13 mouse cellular contexts compared by ENCODE assay signal in the genomic region with DNA sequence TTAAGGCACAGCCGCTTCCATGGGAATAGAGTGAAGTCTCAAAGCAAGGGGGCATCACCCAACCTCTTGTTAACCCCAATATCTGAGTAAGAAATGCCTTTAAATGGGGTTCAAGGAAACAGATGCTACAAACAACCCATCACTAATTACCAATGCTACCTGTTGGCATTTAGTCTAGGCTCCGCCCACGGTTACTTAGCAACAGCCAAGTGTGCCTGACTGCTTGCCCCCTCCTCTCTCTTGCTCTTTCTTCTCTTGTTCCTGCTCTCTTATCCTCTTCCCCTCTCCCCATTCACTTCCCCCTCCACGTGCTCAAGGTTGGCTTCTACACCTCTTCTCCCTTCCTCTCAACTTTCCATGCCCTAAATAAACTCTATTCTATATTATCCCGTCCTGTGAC. TPM values are rescaled to one million over a fixed set of nuclear protein-coding genes. Genes with fewer than 3 reads are reported as not detected.
A peak's percentile ranks its signal among the peaks of the same experiment; 100 is the strongest.
DNase-seq lines count a peak whose midpoint lies in the region; ATAC-seq lines count a peak whose summit lies in the region.
"Had no signal": no experiment of that assay in that cellular context is flagged by ENCODE, and none has a peak within 500 bp of the region (broad histone marks: within the 10 kb centered on the region; RNA-seq: fewer than 3 reads in every experiment).

No protein-coding gene starts in this region.

- H3K27ac ChIP-seq in forebrain, embryonic 14.5 days (ENCODE audit: low read depth, low read length): no peak overlapping the region
- H3K27ac ChIP-seq in forebrain, embryonic 10.5 days: no peak overlapping the region
- H3K27ac ChIP-seq in hindbrain, embryonic 15.5 days (replicated peaks): no peak overlapping the region
- H3K27ac ChIP-seq in hindbrain, embryonic 10.5 days: no peak overlapping the region
- H3K27ac ChIP-seq in hindbrain, embryonic 16.5 days (ENCODE audit: low read depth, low read length): no peak overlapping the region
- H3K27ac ChIP-seq in neural tube, embryonic 14.5 days (ENCODE audit: low read depth, low read length): no peak overlapping the region
- H3K27ac ChIP-seq in kidney, embryonic 14.5 days (ENCODE audit: low read depth, low read length): no peak overlapping the region
- H3K27ac ChIP-seq: embryonic facial prominence, embryonic 12.5 days; limb, embryonic 12.5 days had no signal

- 82% methylated on average over 5 of the region's 5 CpGs for WGBS in forebrain, embryonic 14.5 days
- whole genome bisulfite sequencing in forebrain, embryonic 10.5 days: 85% methylated on average over 5 of the region's 5 CpGs
- WGBS in hindbrain, embryonic 15.5 days: 78% methylated on average over 5 of the region's 5 CpGs
- WGBS in hindbrain, embryonic 10.5 days: 82% methylated on average over 5 of the region's 5 CpGs
- 89% methylated on average over 5 of the region's 5 CpGs for WGBS in hindbrain, embryonic 16.5 days
- WGBS in neural tube, embryonic 14.5 days: 89% methylated on average over 5 of the region's 5 CpGs
- WGBS in kidney, embryonic 14.5 days: 90% methylated on average over 5 of the region's 5 CpGs

- no peaks in the 10 kb centered on the region for H3K9me3 ChIP-seq in forebrain, embryonic 14.5 days (replicated peaks; ENCODE audit: control insufficient read depth, low read length)
- H3K9me3 ChIP-seq in forebrain, embryonic 10.5 days: peaks cover 13% of the 10 kb centered on the region
- H3K9me3 ChIP-seq in hindbrain, embryonic 15.5 days: no peaks in the 10 kb centered on the region
- H3K9me3 ChIP-seq in hindbrain, embryonic 10.5 days: peaks cover 9% of the 10 kb centered on the region; the same call in 1 of the 2 replicates
- H3K9me3 ChIP-seq in hindbrain, embryonic 16.5 days (ENCODE audit: control insufficient read depth, low read length): no peaks in the 10 kb centered on the region
- no peaks in the 10 kb centered on the region; the same call in 1 of the 2 replicates for H3K9me3 ChIP-seq in neural tube, embryonic 14.5 days (ENCODE audit: control insufficient read depth, low read length)
- peaks cover 3% of the 10 kb centered on the region for H3K9me3 ChIP-seq in kidney, embryonic 14.5 days (ENCODE audit: control insufficient read depth, low read length)
- H3K9me3 ChIP-seq: embryonic facial prominence, embryonic 12.5 days had no signal

- peak overlapping the region; percentile 83; the same call in 1 of the 2 replicates for H3K4me2 ChIP-seq in forebrain, embryonic 14.5 days (ENCODE audit: low read length)
- peak overlapping the region; percentile 86 for H3K4me2 ChIP-seq in hindbrain, embryonic 15.5 days
- peak overlapping the region; percentile 74 for H3K4me2 ChIP-seq in hindbrain, embryonic 16.5 days (ENCODE audit: low read length)
- peak overlapping the region; percentile 83 for H3K4me2 ChIP-seq in neural tube, embryonic 14.5 days (ENCODE audit: low read depth, low read length)
- no peak overlapping the region for H3K4me2 ChIP-seq in kidney, embryonic 14.5 days (replicated peaks; ENCODE audit: low read depth, low read length)
- H3K4me2 ChIP-seq: embryonic facial prominence, embryonic 12.5 days; limb, embryonic 12.5 days had no signal

- peaks cover 25% of the 10 kb centered on the region for H3K36me3 ChIP-seq in forebrain, embryonic 14.5 days (ENCODE audit: control insufficient read depth, insufficient read depth, low read length)
- peaks cover 64% of the 10 kb centered on the region for H3K36me3 ChIP-seq in forebrain, embryonic 10.5 days (replicated peaks)
- H3K36me3 ChIP-seq in hindbrain, embryonic 15.5 days: peaks cover 7% of the 10 kb centered on the region; the same call in 1 of the 2 replicates
- peaks cover 63% of the 10 kb centered on the region for H3K36me3 ChIP-seq in hindbrain, embryonic 10.5 days
- peaks cover 5% of the 10 kb centered on the region; the same call in 1 of the 2 replicates for H3K36me3 ChIP-seq in hindbrain, embryonic 16.5 days (ENCODE audit: control insufficient read depth, insufficient read depth, low read length)
- H3K36me3 ChIP-seq in neural tube, embryonic 14.5 days (ENCODE audit: control insufficient read depth, insufficient read depth, low read length): no peaks in the 10 kb centered on the region
- peaks cover 39% of the 10 kb centered on the region for H3K36me3 ChIP-seq in kidney, embryonic 14.5 days (ENCODE audit: control insufficient read depth, insufficient read depth, low read length)

- peaks cover 23% of the 10 kb centered on the region for H3K4me1 ChIP-seq in forebrain, embryonic 14.5 days (ENCODE audit: control insufficient read depth, insufficient read depth, low read length)
- H3K4me1 ChIP-seq in forebrain, embryonic 10.5 days: peaks cover 40% of the 10 kb centered on the region
- H3K4me1 ChIP-seq in hindbrain, embryonic 15.5 days (replicated peaks): peaks cover 39% of the 10 kb centered on the region
- peaks cover 38% of the 10 kb centered on the region for H3K4me1 ChIP-seq in hindbrain, embryonic 10.5 days (replicated peaks)
- peaks cover 14% of the 10 kb centered on the region for H3K4me1 ChIP-seq in hindbrain, embryonic 16.5 days (ENCODE audit: control insufficient read depth, insufficient read depth, low read depth, low read length)
- peaks cover 18% of the 10 kb centered on the region for H3K4me1 ChIP-seq in neural tube, embryonic 14.5 days (ENCODE audit: control insufficient read depth, insufficient read depth, low read length)
- peaks cover 4% of the 10 kb centered on the region; the same call in 1 of the 2 replicates for H3K4me1 ChIP-seq in kidney, embryonic 14.5 days (ENCODE audit: control insufficient read depth, insufficient read depth, low read length)

- ATAC-seq in forebrain, embryonic 14.5 days: no peak
- ATAC-seq in hindbrain, embryonic 15.5 days (ENCODE audit: low FRiP score, low read depth): no peak
- no peak for ATAC-seq in hindbrain, embryonic 16.5 days
- ATAC-seq in neural tube, embryonic 14.5 days (ENCODE audit: low read depth): no peak
- ATAC-seq in kidney, embryonic 14.5 days (ENCODE audit: low FRiP score, low TSS enrichment): no peak

- no peak overlapping the region for H3K4me3 ChIP-seq in forebrain, embryonic 14.5 days (ENCODE audit: low read depth, low read length)
- H3K4me3 ChIP-seq in forebrain, embryonic 10.5 days: no peak overlapping the region; the same call in 1 of the 2 replicates
- H3K4me3 ChIP-seq in hindbrain, embryonic 15.5 days: peak overlapping the region; percentile 14; the same call in 1 of the 2 replicates
- no peak overlapping the region for H3K4me3 ChIP-seq in hindbrain, embryonic 10.5 days
- H3K4me3 ChIP-seq in hindbrain, embryonic 16.5 days (ENCODE audit: low read length): no peak overlapping the region
- no peak overlapping the region for H3K4me3 ChIP-seq in neural tube, embryonic 14.5 days (ENCODE audit: low read depth, low read length)
- no peak overlapping the region for H3K4me3 ChIP-seq in kidney, embryonic 14.5 days (ENCODE audit: low read length)
- H3K4me3 ChIP-seq: embryonic facial prominence, embryonic 12.5 days; limb, embryonic 12.5 days had no signal

- no peak for DNase-seq in forebrain, embryonic 14.5 days (ENCODE audit: low spot score)
- DNase-seq in forebrain, embryonic 10.5 days (ENCODE audit: extremely low spot score, low spot score): no peak
- no peak for DNase-seq in hindbrain, embryonic 10.5 days (ENCODE audit: low spot score)
- DNase-seq in frontal cortex, postnatal 10 days (ENCODE audit: low spot score in 2 of 2): no peak
- DNase-seq: gastrocnemius, postnatal 25 days; kidney, adult 8-10 months; lung, postnatal 36 days had no signal

- no peak overlapping the region for H3K9ac ChIP-seq in forebrain, embryonic 14.5 days (ENCODE audit: low read length)
- no peak overlapping the region for H3K9ac ChIP-seq in hindbrain, embryonic 15.5 days
- H3K9ac ChIP-seq in hindbrain, embryonic 16.5 days (ENCODE audit: low read depth, low read length): no peak overlapping the region
- no peak overlapping the region for H3K9ac ChIP-seq in neural tube, embryonic 14.5 days (replicated peaks; ENCODE audit: low read depth, low read length)
- H3K9ac ChIP-seq in kidney, embryonic 14.5 days (ENCODE audit: low read depth, low read length): no peak overlapping the region
- H3K9ac ChIP-seq: embryonic facial prominence, embryonic 12.5 days; limb, embryonic 12.5 days had no signal

- H3K27me3 ChIP-seq in forebrain, embryonic 14.5 days (replicated peaks; ENCODE audit: control insufficient read depth, insufficient read depth, low read length): no peaks in the 10 kb centered on the region
- H3K27me3 ChIP-seq in forebrain, embryonic 10.5 days (ENCODE audit: poor library complexity, severe bottlenecking): no peaks in the 10 kb centered on the region
- H3K27me3 ChIP-seq in hindbrain, embryonic 15.5 days: no peaks in the 10 kb centered on the region
- H3K27me3 ChIP-seq in hindbrain, embryonic 10.5 days (ENCODE audit: insufficient read depth, poor library complexity, severe bottlenecking): no peaks in the 10 kb centered on the region
- no peaks in the 10 kb centered on the region for H3K27me3 ChIP-seq in hindbrain, embryonic 16.5 days (replicated peaks; ENCODE audit: control insufficient read depth, insufficient read depth, low read length)
- H3K27me3 ChIP-seq in neural tube, embryonic 14.5 days (ENCODE audit: control insufficient read depth, insufficient read depth, low read length): no peaks in the 10 kb centered on the region
- no peaks in the 10 kb centered on the region for H3K27me3 ChIP-seq in kidney, embryonic 14.5 days (ENCODE audit: control insufficient read depth, insufficient read depth, low read length)
- H3K27me3 ChIP-seq: embryonic facial prominence, embryonic 12.5 days; limb, embryonic 12.5 days had no signal

RNA-seq across cellular contexts. Expression of a gene that starts 6.1 kb away (rescaled TPM):
- 24.4 and 27.7 TPM in 2 replicates for polyA plus RNA-seq in forebrain, embryonic 14.5 days (2014; fragmentation: Nextera tagmentation; extraction: Ambion mirVana)
- polyA plus RNA-seq in forebrain, embryonic 10.5 days (2016; fragmentation: Nextera tagmentation; extraction: Ambion mirVana): 28.7 and 29.0 TPM in 2 replicates
- 18.3 and 19.5 TPM in 2 replicates for polyA plus RNA-seq in hindbrain, embryonic 15.5 days (2015; fragmentation: Nextera tagmentation; extraction: Ambion mirVana)
- 25.6 and 27.4 TPM in 2 replicates for polyA plus RNA-seq in hindbrain, embryonic 10.5 days (2016; fragmentation: Nextera tagmentation; extraction: Ambion mirVana)
- polyA plus RNA-seq in hindbrain, embryonic 16.5 days (2015; fragmentation: Nextera tagmentation; extraction: Ambion mirVana): 15.0 and 17.5 TPM in 2 replicates
- polyA plus RNA-seq in neural tube, embryonic 14.5 days (2014; fragmentation: Nextera tagmentation; extraction: Ambion mirVana): 26.9 and 32.0 TPM in 2 replicates
- 33.2 and 36.0 TPM in 2 replicates for polyA plus RNA-seq in kidney, embryonic 14.5 days (2014; fragmentation: Nextera tagmentation; extraction: Ambion mirVana)
